Mouse (Mus musculus) limb, embryonic 12.5 days (tissue): Measurements from ENCODE around the gene Nme7. TPM values are rescaled to one million over a fixed set of nuclear protein-coding genes. Genes with fewer than 3 reads are reported as not detected.

Experiments used
- ATAC-seq: fragments of 200-750 bp; cut with Nextera tagmentation; 2 replicates; pipeline ENCODE4 v1.8.0; 2017; ENCODE audit warnings: low read depth, moderate TSS enrichment; ENCODE audit not compliant: insufficient number of reproducible peaks, insufficient read depth, low FRiP score, low TSS enrichment
- H3K27ac ChIP-seq: fragments of 300-500 bp; sonication (generic); 2 replicates; pipeline ENCODE4 v1.5.1; 2016; ENCODE audit warnings: mild to moderate bottlenecking, moderate library complexity
- H3K27me3 ChIP-seq: fragments of 300-500 bp; sonication (generic); 2 replicates; pipeline ENCODE4 v1.6.1; 2016; ENCODE audit warnings: mild to moderate bottlenecking, moderate library complexity
- H3K36me3 ChIP-seq: fragments of 300-500 bp; sonication (generic); 2 replicates; pipeline ENCODE4 v1.6.1; 2016; ENCODE audit warnings: mild to moderate bottlenecking, moderate library complexity
- H3K4me1 ChIP-seq: fragments of 300-500 bp; sonication (generic); replicated peaks from 2 replicates; pipeline ENCODE4 v1.6.1; 2016
- H3K4me2 ChIP-seq: fragments of 300-500 bp; sonication (generic); 2 replicates; pipeline ENCODE4 v1.6.1; 2016; ENCODE audit warnings: mild to moderate bottlenecking, moderate library complexity
- H3K4me3 ChIP-seq: fragments of 300-500 bp; sonication (generic); replicated peaks from 2 replicates; pipeline ENCODE4 v1.5.1; 2016; ENCODE audit warnings: mild to moderate bottlenecking
- H3K9ac ChIP-seq: fragments of 300-500 bp; sonication (generic); replicated peaks from 2 replicates; pipeline ENCODE4 v1.6.1; 2016; ENCODE audit warnings: mild to moderate bottlenecking, moderate library complexity
- H3K9me3 ChIP-seq: fragments of 300-500 bp; sonication (generic); 2 replicates; pipeline ENCODE4 v1.6.1; 2016; ENCODE audit warnings: mild to moderate bottlenecking, moderate library complexity
- WGBS: fragments of 180-500 bp; shearing (Covaris S2); methylation state at CpG from one replicate; pipeline ENCODE4 v1.1.7; 2016; 5-methylcytosine and 5-hydroxymethylcytosine counted together
- polyA plus RNA-seq: library from polyadenylated mRNA; unstranded; fragments of >200 nt; fragmentation: Nextera tagmentation; extraction: Ambion mirVana; gene quantifications from 2 replicates; pipeline ENCODE4 v1.2.1, GENCODE M21; 2016

The Nme7 gene
- 41.3 and 42.3 TPM in 2 replicates for polyA plus RNA-seq

DNA sequence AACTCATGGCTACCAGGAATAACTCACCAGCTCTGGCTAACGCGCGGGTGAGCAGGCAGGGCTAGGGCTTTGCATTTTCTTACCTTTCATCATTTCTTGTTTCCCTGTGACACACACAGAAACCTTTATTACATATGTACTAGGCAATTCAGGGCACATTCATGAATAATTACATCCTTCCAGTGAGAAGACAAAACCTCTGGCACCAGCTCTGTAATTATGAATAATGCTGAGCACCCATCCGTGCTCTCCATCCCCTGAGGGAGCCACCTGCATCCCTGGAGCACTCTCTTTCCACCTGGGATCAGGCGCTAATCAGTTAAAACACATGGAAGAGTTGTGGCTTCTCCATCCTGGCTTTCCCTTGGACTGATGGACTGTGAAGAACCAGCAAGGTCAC lies at the start of gene Nme7:
TSS of gene Nme7 (plus strand) at position 301 of the 400 bp plus-strand sequence.
- Histone ChIP-seq H3K36me3 (peaks cover 40% of the 10 kb centered on the region), H3K4me1 (peaks cover 12% of the 10 kb centered on the region)
- no peak for ATAC-seq

DNA sequence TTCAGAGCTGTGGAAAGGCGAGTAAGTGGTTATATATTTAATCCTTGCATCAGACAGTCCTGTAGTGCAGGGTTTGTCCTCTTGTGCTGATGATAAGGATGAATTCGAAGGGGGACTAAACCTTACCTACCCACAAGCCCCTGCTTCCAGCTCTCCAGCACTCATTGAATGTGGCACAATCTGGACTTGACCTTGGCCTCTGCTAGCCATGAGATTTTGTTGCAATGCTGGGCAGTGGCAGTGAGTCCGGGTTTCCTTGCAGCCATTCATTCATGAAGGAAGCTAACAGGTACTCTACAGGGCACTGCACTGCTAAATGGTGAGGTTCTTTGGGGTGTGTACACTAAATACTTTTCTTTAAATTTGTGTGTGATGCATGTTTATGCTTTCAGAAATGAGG lies 49.1 kb upstream of the Nme7 start:
- Histone ChIP-seq H3K36me3 (peaks cover 8% of the 10 kb centered on the region; the same call in 1 of the 2 replicates), H3K27ac (no peak overlapping the region), H3K9ac (no peak overlapping the region), H3K4me2 (no peak overlapping the region), H3K27me3 (0 out of 2 replicates have a peak, but pooled peaks cover 10% of the 10 kb centered on the region), H3K4me1 (peaks cover 6% of the 10 kb centered on the region), H3K4me3 (no peak overlapping the region), H3K9me3 (no peaks in the 10 kb centered on the region)
- ATAC-seq, result no peak
- 74% methylated on average over 3 of the region's 3 CpGs for WGBS

More for the DNA sequence above, at the start of gene Nme7:
- no peak within 1 kb of the TSS for H3K4me3 ChIP-seq
- 89% methylated on average over 5 of the region's 5 CpGs for WGBS
- no peaks in the 10 kb centered on the region for H3K9me3 ChIP-seq
- no peak within 1 kb of the TSS for H3K4me2 ChIP-seq
- no peak within 1 kb of the TSS for H3K27ac ChIP-seq
- H3K9ac ChIP-seq, result no peak within 1 kb of the TSS
- H3K27me3 ChIP-seq, result no peaks in the 10 kb centered on the region

DNA sequence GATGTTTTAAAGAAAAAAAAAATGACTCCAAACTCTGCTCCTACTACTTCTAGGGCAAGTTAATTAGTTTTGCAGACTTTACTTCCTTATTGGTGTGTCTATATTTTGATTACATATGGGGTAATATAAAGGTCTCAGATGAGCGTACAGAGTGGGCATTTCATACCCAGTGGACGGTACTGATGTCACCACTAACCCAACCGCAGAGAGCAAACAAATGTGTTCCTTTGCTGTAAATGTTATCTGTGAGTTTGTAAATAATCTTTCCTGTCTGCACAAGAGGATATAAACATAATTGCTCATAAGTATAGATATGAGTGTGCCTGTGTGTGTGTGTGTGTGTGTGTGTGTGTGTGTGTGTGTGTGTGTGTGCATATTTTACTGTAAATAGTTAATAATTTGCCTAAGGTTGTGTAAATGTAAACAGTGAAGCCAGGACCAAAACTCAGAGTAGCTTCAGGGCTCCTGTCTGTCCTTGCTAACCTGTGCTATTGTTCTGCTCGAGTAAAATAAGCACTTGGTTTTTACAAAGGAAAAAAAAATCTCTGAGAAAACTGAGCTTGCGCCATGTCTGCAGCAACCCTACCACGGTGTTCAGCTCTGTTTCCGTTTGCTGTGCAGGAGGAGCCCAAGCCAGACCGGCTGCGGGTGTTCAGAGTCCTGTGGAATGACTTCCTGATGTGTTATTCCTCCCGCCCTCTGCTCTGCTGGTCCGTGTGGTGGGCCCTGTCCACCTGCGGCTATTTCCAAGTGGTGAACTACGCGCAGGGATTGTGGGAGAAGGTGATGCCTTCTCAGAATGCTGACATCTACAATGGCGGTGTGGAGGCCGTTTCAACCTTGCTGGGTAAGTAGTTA lies 43.5 kb upstream of the Nme7 start:
- Histone ChIP-seq H3K9me3 (no peaks in the 10 kb centered on the region), H3K36me3 (peaks cover 29% of the 10 kb centered on the region), H3K4me2 (no peak overlapping the region), H3K27me3 (no peaks in the 10 kb centered on the region), H3K9ac (no peak overlapping the region), H3K27ac (no peak overlapping the region), H3K4me3 (no peak overlapping the region), H3K4me1 (no peaks in the 10 kb centered on the region)
- ATAC-seq, result no peak
- WGBS, result 75% methylated on average over 16 of the region's 16 CpGs

DNA sequence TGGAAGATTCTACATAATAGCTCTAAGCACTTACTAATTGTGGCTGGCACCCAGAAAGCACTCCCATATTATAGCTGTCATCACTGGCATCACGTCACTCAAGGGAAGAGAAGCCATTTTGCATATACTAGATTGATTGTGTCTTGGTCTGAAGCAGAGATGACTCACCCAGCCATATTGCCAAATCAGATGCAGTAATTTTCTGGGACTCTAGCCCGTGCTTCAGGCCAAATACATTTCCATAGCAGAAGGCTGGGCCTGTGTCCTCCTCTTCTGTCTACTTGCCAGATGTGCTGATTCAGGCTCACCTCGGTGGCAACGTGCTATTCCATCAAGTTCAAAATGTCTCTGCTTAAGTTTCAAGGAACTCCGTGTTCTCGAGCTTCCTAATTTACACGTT lies 42.4 kb upstream of the Nme7 start:
- Histone ChIP-seq H3K4me1 (no peaks in the 10 kb centered on the region), H3K9me3 (no peaks in the 10 kb centered on the region), H3K4me3 (no peak overlapping the region), H3K9ac (no peak overlapping the region), H3K36me3 (peaks cover 29% of the 10 kb centered on the region), H3K27ac (no peak overlapping the region), H3K4me2 (no peak overlapping the region), H3K27me3 (no peaks in the 10 kb centered on the region)
- 93% methylated on average over 7 of the region's 7 CpGs for WGBS
- no peak for ATAC-seq

DNA sequence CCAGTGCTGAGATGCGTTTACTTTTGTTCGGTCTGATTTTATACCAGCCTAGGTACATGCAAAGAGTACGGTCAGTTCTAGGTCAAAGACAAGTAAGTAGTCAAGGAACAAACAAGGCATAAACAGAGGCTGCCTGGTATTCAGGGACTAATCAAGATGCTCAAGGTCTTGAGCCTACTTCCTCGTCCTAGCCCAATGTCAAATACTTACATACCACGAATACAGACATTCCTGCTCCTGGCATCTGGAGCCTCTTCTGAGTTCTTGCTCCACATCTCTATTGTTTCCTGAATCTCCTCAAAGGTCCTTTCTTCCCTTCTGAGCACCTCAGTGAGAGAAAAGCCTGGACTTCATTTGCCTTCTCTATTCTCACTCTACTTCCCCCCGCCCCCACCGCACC lies 33.0 kb upstream of the Nme7 start:
- Histone ChIP-seq H3K27me3 (no peaks in the 10 kb centered on the region), H3K9me3 (no peaks in the 10 kb centered on the region), H3K4me3 (no peak overlapping the region), H3K9ac (no peak overlapping the region), H3K4me1 (peaks cover 23% of the 10 kb centered on the region), H3K36me3 (no peaks in the 10 kb centered on the region), H3K27ac (no peak overlapping the region), H3K4me2 (no peak overlapping the region)
- 89% methylated on average over 7 of the region's 7 CpGs for whole genome bisulfite sequencing
- ATAC-seq, result no peak

- peak; percentile 35; the same call in 1 of the 2 replicates for ATAC-seq
- no peaks in the 10 kb centered on the region for H3K27me3 ChIP-seq
- no peaks in the 10 kb centered on the region for H3K9me3 ChIP-seq
- WGBS, result 11% methylated on average over 6 of the region's 6 CpGs
- no peaks in the 10 kb centered on the region for H3K36me3 ChIP-seq
- H3K4me3 ChIP-seq, result no peak overlapping the region
- H3K27ac ChIP-seq, result 0 out of 2 replicates have a peak overlapping the region, but pooled peaks have one; percentile 47
- peak overlapping the region; percentile 15; the same call in 1 of the 2 replicates for H3K4me2 ChIP-seq
- no peak overlapping the region for H3K9ac ChIP-seq
- peaks cover 23% of the 10 kb centered on the region for H3K4me1 ChIP-seq
Observed at GRCm38 (mm10) chr1:164273659-164274058, 30.3 kb upstream of the Nme7 start.

- peak within 1 kb of the TSS; percentile 90 for H3K4me2 ChIP-seq
- 0 out of 2 replicates have a peak within 1 kb of the TSS, but pooled peaks have one; percentile 23 for H3K27ac ChIP-seq
- H3K9ac ChIP-seq, result peak within 1 kb of the TSS; percentile 62
- H3K36me3 ChIP-seq, result no peaks in the 10 kb centered on the region
- peaks cover 23% of the 10 kb centered on the region for H3K4me1 ChIP-seq
- no peaks in the 10 kb centered on the region for H3K9me3 ChIP-seq
- ATAC-seq, result peak; percentile 87
- peak within 1 kb of the TSS; percentile 62 for H3K4me3 ChIP-seq
- no peaks in the 10 kb centered on the region for H3K27me3 ChIP-seq
- WGBS, result under 1% methylated on average over 31 of the region's 31 CpGs
Observed at GRCm38 (mm10) chr1:164275455-164275954, 28.4 kb upstream of the Nme7 start, which contains the start of gene Ccdc181. Gene Ccdc181 (plus strand): TSS chr1:164275585.

- no peak overlapping the region for H3K4me2 ChIP-seq
- 91% methylated on average over 3 of the region's 3 CpGs for WGBS
- no peaks in the 10 kb centered on the region for H3K27me3 ChIP-seq
- H3K27ac ChIP-seq, result no peak overlapping the region
- H3K4me3 ChIP-seq, result no peak overlapping the region
- ATAC-seq, result no peak
- no peaks in the 10 kb centered on the region for H3K36me3 ChIP-seq
- peaks cover 23% of the 10 kb centered on the region for H3K4me1 ChIP-seq
- no peaks in the 10 kb centered on the region for H3K9me3 ChIP-seq
- no peak overlapping the region for H3K9ac ChIP-seq
Observed at GRCm38 (mm10) chr1:164276552-164276951, 27.4 kb upstream of the Nme7 start.

- H3K27ac ChIP-seq, result no peak overlapping the region
- H3K4me2 ChIP-seq, result no peak overlapping the region
- peaks cover 3% of the 10 kb centered on the region for H3K4me1 ChIP-seq
- no peaks in the 10 kb centered on the region for H3K9me3 ChIP-seq
- H3K4me3 ChIP-seq, result no peak overlapping the region
- H3K27me3 ChIP-seq, result no peaks in the 10 kb centered on the region
- WGBS, result 67% methylated on average over 4 of the region's 4 CpGs
- ATAC-seq, result no peak
- no peak overlapping the region for H3K9ac ChIP-seq
- H3K36me3 ChIP-seq, result no peaks in the 10 kb centered on the region
Observed at GRCm38 (mm10) chr1:164279332-164279731, 24.6 kb upstream of the Nme7 start.

- Histone ChIP-seq H3K36me3 (no peaks in the 10 kb centered on the region), H3K4me1 (no peaks in the 10 kb centered on the region), H3K27ac (no peak overlapping the region), H3K4me3 (no peak overlapping the region), H3K27me3 (no peaks in the 10 kb centered on the region), H3K9ac (no peak overlapping the region), H3K9me3 (no peaks in the 10 kb centered on the region), H3K4me2 (no peak overlapping the region)
- 88% methylated on average over 3 of the region's 3 CpGs for WGBS
- ATAC-seq, result no peak
Observed at GRCm38 (mm10) chr1:164284007-164284406, 19.9 kb upstream of the Nme7 start.

DNA sequence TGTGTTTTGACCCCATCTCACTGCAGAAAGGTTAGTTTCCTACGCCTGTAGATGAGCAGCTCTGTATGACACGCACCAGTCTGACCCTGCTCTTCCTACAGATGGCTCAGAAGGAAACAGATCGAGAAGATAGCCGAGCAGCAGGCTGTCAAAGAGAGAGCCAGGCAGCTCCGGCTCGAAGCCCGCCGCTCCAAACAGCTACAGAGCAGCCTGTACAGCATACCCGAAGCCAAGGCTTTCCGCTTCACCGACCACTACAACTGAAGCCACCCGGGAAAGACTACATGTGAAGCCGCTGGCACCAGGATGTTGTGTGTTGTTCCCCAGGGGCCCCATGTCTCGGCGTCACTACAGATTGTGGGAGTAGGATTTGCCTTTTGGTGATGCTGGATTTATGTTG lies 16.5 kb upstream of the Nme7 start:
- Histone ChIP-seq H3K36me3 (peaks cover 21% of the 10 kb centered on the region), H3K4me2 (no peak overlapping the region), H3K27me3 (no peaks in the 10 kb centered on the region), H3K27ac (no peak overlapping the region), H3K4me1 (no peaks in the 10 kb centered on the region), H3K9me3 (no peaks in the 10 kb centered on the region), H3K9ac (no peak overlapping the region), H3K4me3 (no peak overlapping the region)
- WGBS, result 69% methylated on average over 15 of the region's 15 CpGs
- no peak for ATAC-seq
